In the genomic region with DNA sequence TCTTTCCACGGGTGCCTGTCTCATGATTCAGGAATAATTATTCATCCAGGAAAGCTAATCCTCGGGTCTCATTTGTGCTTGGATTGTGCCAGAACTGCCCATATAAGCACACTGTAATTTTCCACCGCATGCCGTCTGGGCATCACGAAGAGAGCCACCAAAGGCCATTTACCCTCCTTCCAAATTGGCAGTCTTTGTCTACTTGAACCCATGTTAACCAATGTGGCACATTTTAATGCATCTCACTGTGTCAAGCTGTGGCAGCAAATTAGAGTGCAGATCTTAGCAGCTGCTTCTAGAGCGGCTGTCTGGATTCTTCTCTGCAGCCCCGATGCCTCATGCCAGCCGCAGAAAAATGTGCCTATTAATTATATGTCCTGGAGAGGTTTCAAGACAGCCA, we compare ENCODE assay signal across 12 mouse cellular contexts.
DNase-seq lines count a peak whose midpoint lies in the region; ATAC-seq and TF ChIP-seq lines count a peak whose summit lies in the region.
"Had no signal": no experiment of that assay in that cellular context is flagged by ENCODE, and none has a peak within 500 bp of the region (broad histone marks: within the 10 kb centered on the region; RNA-seq: fewer than 3 reads in every experiment).

No protein-coding gene starts in this region.

- 43% methylated on average over 8 of the region's 8 CpGs for WGBS in kidney, embryonic 16.5 days
- 7% methylated on average over 8 of the region's 8 CpGs for WGBS in forebrain, postnatal 0 days

- ATAC-seq in kidney, embryonic 16.5 days (ENCODE audit: low FRiP score, low TSS enrichment), result no peak
- peak; percentile 47 for ATAC-seq in Patski
- ATAC-seq in forebrain, postnatal 0 days, result peak; percentile 86

- intact Hi-C loops in heart, postnatal 25 days (cut with DNase I), result loop anchor here (5.0 kb wide), 1 partner anchor 48 kb away; no protein-coding TSS in a partner anchor

- CTCF ChIA-PET in Patski (lab: Charles Lee), result interaction anchor here (2.6 kb wide), 1 partner anchor 10 kb away, joined by 8 read pairs; no protein-coding TSS in a partner anchor

- POLR2A ChIA-PET in Patski (lab: Charles Lee), result interaction anchor here (1.3 kb wide), 1 partner anchor 59 kb away, joined by 5 read pairs; no protein-coding TSS in a partner anchor

- H3K4me1 ChIP-seq in kidney, embryonic 16.5 days (ENCODE audit: insufficient read depth, low read length), result peaks cover 24% of the 10 kb centered on the region
- H3K4me1 ChIP-seq in forebrain, postnatal 0 days (ENCODE audit: insufficient read depth), result no peaks in the 10 kb centered on the region
- H3K4me1 ChIP-seq: midbrain, embryonic 12.5 days had no signal

- no peaks in the 10 kb centered on the region for H3K27me3 ChIP-seq in kidney, embryonic 16.5 days (ENCODE audit: insufficient read depth, low read length)
- no peaks in the 10 kb centered on the region for H3K27me3 ChIP-seq in Patski
- no peaks in the 10 kb centered on the region for H3K27me3 ChIP-seq in forebrain, postnatal 0 days (ENCODE audit: insufficient read depth, low read length)
- H3K27me3 ChIP-seq: midbrain, embryonic 12.5 days had no signal

- peak; percentile 85 for DNase-seq in heart, adult 11 months
- no peak for DNase-seq in heart, postnatal 25 days (ENCODE audit: low spot score)
- DNase-seq in kidney, adult 18-20 months, result no peak
- peak; percentile 65 for DNase-seq in Patski (ENCODE audit: low read depth, low spot score)
- DNase-seq in forebrain, postnatal 0 days, result peak; percentile 59
- DNase-seq in layer of hippocampus, postnatal 14 days (ENCODE audit: low spot score in 2 of 2), result no peak
- no peak for DNase-seq in left cerebral cortex, adult 11 months (ENCODE audit: low spot score)
- DNase-seq: adrenal gland, adult 8-10 months; lung, adult 2 months; right cerebral cortex, postnatal 14 days had no signal

- in situ Hi-C loops in Patski (cut with MboI; ENCODE audit: low pct_unique_long_range_greater_than_20kb), result no loop called here

- no peak overlapping the region for H3K4me3 ChIP-seq in kidney, embryonic 16.5 days (ENCODE audit: low read length)
- no peak overlapping the region for H3K4me3 ChIP-seq in forebrain, postnatal 0 days (ENCODE audit: low read depth, low read length)
- H3K4me3 ChIP-seq: midbrain, embryonic 12.5 days had no signal

- no peaks in the 10 kb centered on the region for H3K9me3 ChIP-seq in kidney, embryonic 16.5 days (ENCODE audit: low read length)
- no peaks in the 10 kb centered on the region for H3K9me3 ChIP-seq in forebrain, postnatal 0 days (ENCODE audit: low read length)
- H3K9me3 ChIP-seq: midbrain, embryonic 12.5 days had no signal

- H3K36me3 ChIP-seq in kidney, embryonic 16.5 days (ENCODE audit: insufficient read depth, low read length), result no peaks in the 10 kb centered on the region
- H3K36me3 ChIP-seq in forebrain, postnatal 0 days (ENCODE audit: insufficient read depth), result no peaks in the 10 kb centered on the region
- H3K36me3 ChIP-seq: midbrain, embryonic 12.5 days had no signal

- peak overlapping the region; percentile 0; the same call in 1 of the 2 replicates for H3K9ac ChIP-seq in kidney, embryonic 16.5 days (replicated peaks; ENCODE audit: low read length)
- no peak overlapping the region for H3K9ac ChIP-seq in forebrain, postnatal 0 days
- H3K9ac ChIP-seq: midbrain, embryonic 12.5 days had no signal

- peak overlapping the region; percentile 84 for H3K27ac ChIP-seq in kidney, embryonic 16.5 days (ENCODE audit: low read length)
- peak overlapping the region; percentile 40; the same call in 1 of the 2 replicates for H3K27ac ChIP-seq in forebrain, postnatal 0 days (ENCODE audit: low read depth, low read length)
- H3K27ac ChIP-seq: midbrain, embryonic 12.5 days had no signal

- no peak overlapping the region for H3K4me2 ChIP-seq in kidney, embryonic 16.5 days (replicated peaks; ENCODE audit: low read depth, low read length)
- H3K4me2 ChIP-seq in forebrain, postnatal 0 days (ENCODE audit: low read depth), result no peak overlapping the region
- H3K4me2 ChIP-seq: midbrain, embryonic 12.5 days had no signal

- TF ChIP-seq CTCF in Patski (IDR thresholded peaks at IDR 0.05), result no peak
- TF ChIP-seq CTCF in forebrain, postnatal 0 days (IDR thresholded peaks at IDR 0.05; ENCODE audit: low read depth), result no peak

Comparison
In these comparisons a context has a peak if more than half of its experiments do, and no peak if none do; other contexts are left out.
1. DNase-seq: peak in heart, adult 11 months (single experiment), Patski (single experiment) and forebrain, postnatal 0 days (single experiment); none in heart, postnatal 25 days (single experiment), kidney, adult 18-20 months (single experiment), layer of hippocampus, postnatal 14 days (0 of 2) and left cerebral cortex, adult 11 months (single experiment).